Mouse (Mus musculus) retina, embryonic 14.5 days (tissue): ENCODE data around the gene Gpr108.

Source experiments
- DNase-seq: peaks from one replicate; pipeline ENCODE4 v3.0.0-alpha.2; 2015; ENCODE audit warnings: low spot score

Gpr108 gene

GRCm38 (mm10) chr17:57207938-57208337 is 40.3 kb downstream of the Gpr108 start:
- DNase-seq, result no peak

GRCm38 (mm10) chr17:57201841-57202724 is 46.2 kb downstream of the Gpr108 start:
- DNase-seq, result no peak

- no peak for DNase-seq
Measured at GRCm38 (mm10) chr17:57198252-57198651, 50.0 kb downstream of the Gpr108 start.

- DNase-seq, result no peak
Measured at GRCm38 (mm10) chr17:57195326-57196010, 52.8 kb downstream of the Gpr108 start.

- DNase-seq, result no peak
Measured at GRCm38 (mm10) chr17:57194771-57195170, 53.5 kb downstream of the Gpr108 start.

GRCm38 (mm10) chr17:57194041-57194507 is 54.2 kb downstream of the Gpr108 start, which contains the start of gene Tnfsf14:
Gene Tnfsf14 (minus strand): TSS chr17:57194177.
- no peak for DNase-seq

GRCm38 (mm10) chr17:57188510-57189192 is 59.6 kb downstream of the Gpr108 start:
- DNase-seq, result no peak

GRCm38 (mm10) chr17:57185641-57186040 is 62.6 kb downstream of the Gpr108 start:
- no peak for DNase-seq
